Mouse (Mus musculus) liver, embryonic 13.5 days (tissue): Measurements from ENCODE around the gene Lrrc47. TPM values are rescaled to one million over a fixed set of nuclear protein-coding genes. Genes with fewer than 3 reads are reported as not detected.
A peak's percentile ranks its signal among the peaks of the same experiment; 100 is the strongest.

Experiments
- ATAC-seq: fragments of 200-750 bp; cut with Nextera tagmentation; 2 replicates; pipeline ENCODE4 v1.8.0; 2017; ENCODE audit warnings: low read depth, mild to moderate bottlenecking, moderate number of reproducible peaks, moderate library complexity
- DNase-seq: peaks from one replicate; pipeline ENCODE4 v3.0.0; 2022
- H3K27ac ChIP-seq: fragments of 300-500 bp; sonication (generic); 2 replicates; pipeline ENCODE4 v1.5.1; 2015; ENCODE audit warnings: moderate library complexity, mild to moderate bottlenecking, inconsistent platforms
- H3K27me3 ChIP-seq: fragments of 300-500 bp; sonication (generic); 2 replicates; pipeline ENCODE4 v1.6.1; 2015; ENCODE audit warnings: mild to moderate bottlenecking, inconsistent platforms
- H3K36me3 ChIP-seq: fragments of 300-500 bp; sonication (generic); 2 replicates; pipeline ENCODE4 v1.6.1; 2015; ENCODE audit warnings: mild to moderate bottlenecking, inconsistent platforms
- H3K4me1 ChIP-seq: fragments of 300-500 bp; sonication (generic); replicated peaks from 2 replicates; pipeline ENCODE4 v1.6.1; 2015; ENCODE audit warnings: inconsistent platforms
- H3K4me2 ChIP-seq: fragments of 300-500 bp; sonication (generic); 2 replicates; pipeline ENCODE4 v1.6.1; 2015; ENCODE audit warnings: inconsistent platforms, mild to moderate bottlenecking, moderate library complexity
- H3K4me3 ChIP-seq: fragments of 300-500 bp; sonication (generic); replicated peaks from 2 replicates; pipeline ENCODE4 v1.5.1; 2015; ENCODE audit warnings: mild to moderate bottlenecking, inconsistent platforms
- H3K9ac ChIP-seq: fragments of 300-500 bp; sonication (generic); 2 replicates; pipeline ENCODE4 v1.6.1; 2015; ENCODE audit warnings: mild to moderate bottlenecking, inconsistent platforms
- H3K9me3 ChIP-seq: fragments of 300-500 bp; sonication (generic); replicated peaks from 2 replicates; pipeline ENCODE4 v1.6.1; 2016; ENCODE audit warnings: inconsistent platforms
- WGBS: fragments of 180-500 bp; shearing (Covaris S2); methylation state at CpG from one replicate; pipeline ENCODE4 v1.1.7; 2015; ENCODE audit not compliant: insufficient replicate concordance; 5-methylcytosine and 5-hydroxymethylcytosine counted together
- polyA plus RNA-seq: library from polyadenylated mRNA; unstranded; fragments of >200 nt; fragmentation: Nextera tagmentation; extraction: Ambion mirVana; gene quantifications from 2 replicates; pipeline ENCODE4 v1.2.1, GENCODE M21; 2015

The Lrrc47 gene
- polyA plus RNA-seq, 1 experiment from 2014 or later: 19.1 TPM

- no peaks in the 10 kb centered on the region for H3K27me3 ChIP-seq
- peak overlapping the region; percentile 91 for H3K9ac ChIP-seq
- peak overlapping the region; percentile 80 for H3K4me3 ChIP-seq
- DNase-seq: peak; percentile 88
- peak overlapping the region; percentile 99 for H3K27ac ChIP-seq
- peak overlapping the region; percentile 79 for H3K4me2 ChIP-seq
- no peaks in the 10 kb centered on the region for H3K9me3 ChIP-seq
- peak; percentile 85 for ATAC-seq
- H3K36me3 ChIP-seq: peaks cover 48% of the 10 kb centered on the region
- peaks cover 81% of the 10 kb centered on the region for H3K4me1 ChIP-seq
- WGBS: 1% methylated on average over 8 of the region's 8 CpGs
Measured at GRCm38 (mm10) chr4:154023754-154024601, 12.4 kb downstream of the Lrrc47 start.

- Histone ChIP-seq H3K4me1 (peaks cover 73% of the 10 kb centered on the region), H3K36me3 (peaks cover 41% of the 10 kb centered on the region), H3K4me2 (peak overlapping the region; percentile 79), H3K9ac (peak overlapping the region; percentile 91), H3K27ac (peak overlapping the region; percentile 99), H3K4me3 (peak overlapping the region; percentile 80), H3K9me3 (no peaks in the 10 kb centered on the region), H3K27me3 (no peaks in the 10 kb centered on the region)
- ATAC-seq (no peak), DNase-seq (peak; percentile 43)
- WGBS: 10% methylated on average over 17 of the region's 17 CpGs
Measured at GRCm38 (mm10) chr4:154024729-154025521, 13.4 kb downstream of the Lrrc47 start.

- DNase-seq (peak; percentile 86), ATAC-seq (peak; percentile 61)
- Histone ChIP-seq H3K36me3 (peaks cover 41% of the 10 kb centered on the region), H3K9me3 (no peaks in the 10 kb centered on the region), H3K4me2 (peak within 1 kb of the TSS; percentile 79), H3K4me3 (peak within 1 kb of the TSS; percentile 80), H3K27ac (peak within 1 kb of the TSS; percentile 99), H3K4me1 (peaks cover 70% of the 10 kb centered on the region), H3K27me3 (no peaks in the 10 kb centered on the region), H3K9ac (peak within 1 kb of the TSS; percentile 91)
- under 1% methylated on average over 33 of the region's 33 CpGs for WGBS
Measured at GRCm38 (mm10) chr4:154025641-154026440, 14.3 kb downstream of the Lrrc47 start, which contains the start of gene Smim1. Gene Smim1, minus strand, starts transcription at chr4:154026230.

- Histone ChIP-seq H3K4me1 (peaks cover 68% of the 10 kb centered on the region), H3K36me3 (peaks cover 40% of the 10 kb centered on the region), H3K9ac (peak overlapping the region; percentile 91), H3K9me3 (no peaks in the 10 kb centered on the region), H3K27me3 (no peaks in the 10 kb centered on the region), H3K27ac (peak overlapping the region; percentile 99), H3K4me3 (peak overlapping the region; percentile 80), H3K4me2 (peak overlapping the region; percentile 79)
- WGBS: 8% methylated on average over 2 of the region's 2 CpGs
- ATAC-seq (no peak), DNase-seq (no peak)
Measured at GRCm38 (mm10) chr4:154026441-154026761, 14.9 kb downstream of the Lrrc47 start.

- Histone ChIP-seq H3K9me3 (no peaks in the 10 kb centered on the region), H3K27me3 (no peaks in the 10 kb centered on the region), H3K4me1 (peaks cover 63% of the 10 kb centered on the region), H3K4me2 (peak overlapping the region; percentile 79), H3K4me3 (peak overlapping the region; percentile 80), H3K9ac (peak overlapping the region; percentile 91), H3K27ac (peak overlapping the region; percentile 99; the same call in 1 of the 2 replicates), H3K36me3 (peaks cover 26% of the 10 kb centered on the region)
- 81% methylated on average over 7 of the region's 7 CpGs for WGBS
- ATAC-seq (no peak), DNase-seq (no peak)
Measured at GRCm38 (mm10) chr4:154028066-154028465, 16.5 kb downstream of the Lrrc47 start.

GRCm38 (mm10) chr4:154028646-154029045 is 17.1 kb downstream of the Lrrc47 start:
- H3K9me3 ChIP-seq: no peaks in the 10 kb centered on the region
- DNase-seq (peak; percentile 34), ATAC-seq (no peak)
- no peaks in the 10 kb centered on the region for H3K27me3 ChIP-seq
- no peak overlapping the region for H3K4me3 ChIP-seq
- H3K27ac ChIP-seq: no peak overlapping the region
- peaks cover 63% of the 10 kb centered on the region for H3K4me1 ChIP-seq
- H3K36me3 ChIP-seq: peaks cover 21% of the 10 kb centered on the region
- no peak overlapping the region for H3K9ac ChIP-seq
- no peak overlapping the region for H3K4me2 ChIP-seq

- Histone ChIP-seq H3K27ac (no peak overlapping the region), H3K9me3 (no peaks in the 10 kb centered on the region), H3K4me3 (no peak overlapping the region), H3K4me1 (peaks cover 25% of the 10 kb centered on the region), H3K27me3 (peaks cover 3% of the 10 kb centered on the region; the same call in 1 of the 2 replicates), H3K36me3 (no peaks in the 10 kb centered on the region), H3K4me2 (no peak overlapping the region), H3K9ac (no peak overlapping the region)
- DNase-seq (no peak), ATAC-seq (no peak)
- 38% methylated on average over 3 of the region's 3 CpGs for WGBS
Measured at GRCm38 (mm10) chr4:154037123-154037522, 25.6 kb downstream of the Lrrc47 start.

GRCm38 (mm10) chr4:154042577-154042976 is 31.0 kb downstream of the Lrrc47 start, which contains the start of gene Ccdc27:
Gene Ccdc27, minus strand, starts transcription at chr4:154042677.
- Histone ChIP-seq H3K4me3 (no peak within 1 kb of the TSS), H3K36me3 (no peaks in the 10 kb centered on the region), H3K27ac (no peak within 1 kb of the TSS), H3K27me3 (peaks cover 3% of the 10 kb centered on the region; the same call in 1 of the 2 replicates), H3K9me3 (no peaks in the 10 kb centered on the region), H3K4me1 (no peaks in the 10 kb centered on the region), H3K4me2 (no peak within 1 kb of the TSS), H3K9ac (no peak within 1 kb of the TSS)
- 77% methylated on average over 9 of the region's 9 CpGs for WGBS
- DNase-seq: no peak
- ATAC-seq: no peak

GRCm38 (mm10) chr4:154045837-154046236 is 34.3 kb downstream of the Lrrc47 start:
- H3K27me3 ChIP-seq: peaks cover 3% of the 10 kb centered on the region; the same call in 1 of the 2 replicates

GRCm38 (mm10) chr4:154051401-154051800 is 39.9 kb downstream of the Lrrc47 start:
- 78% methylated on average over 3 of the region's 3 CpGs for WGBS
- no peak overlapping the region for H3K27ac ChIP-seq
- DNase-seq (no peak), ATAC-seq (no peak)
- no peak overlapping the region for H3K4me2 ChIP-seq
- H3K9ac ChIP-seq: no peak overlapping the region
- H3K36me3 ChIP-seq: no peaks in the 10 kb centered on the region
- no peaks in the 10 kb centered on the region for H3K27me3 ChIP-seq
- H3K9me3 ChIP-seq: no peaks in the 10 kb centered on the region
- no peaks in the 10 kb centered on the region for H3K4me1 ChIP-seq
- H3K4me3 ChIP-seq: no peak overlapping the region

More at GRCm38 (mm10) chr4:154045837-154046236, 34.3 kb downstream of the Lrrc47 start:
- Histone ChIP-seq H3K9ac (no peak overlapping the region), H3K36me3 (no peaks in the 10 kb centered on the region), H3K4me1 (no peaks in the 10 kb centered on the region), H3K27ac (no peak overlapping the region), H3K4me3 (no peak overlapping the region), H3K9me3 (no peaks in the 10 kb centered on the region), H3K4me2 (no peak overlapping the region)
- DNase-seq (no peak), ATAC-seq (no peak)
- WGBS: 58% methylated on average over 5 of the region's 5 CpGs

GRCm38 (mm10) chr4:154053065-154053464 is 41.5 kb downstream of the Lrrc47 start:
- Histone ChIP-seq H3K36me3 (no peaks in the 10 kb centered on the region), H3K9ac (no peak overlapping the region), H3K9me3 (no peaks in the 10 kb centered on the region), H3K27ac (no peak overlapping the region), H3K27me3 (no peaks in the 10 kb centered on the region), H3K4me3 (no peak overlapping the region), H3K4me1 (no peaks in the 10 kb centered on the region), H3K4me2 (no peak overlapping the region)
- ATAC-seq: no peak
- WGBS: 47% methylated on average over 4 of the region's 4 CpGs
- DNase-seq: no peak
